Mouse (Mus musculus): Measurements from ENCODE around the gene Cldn11. TPM values are rescaled to one million over a fixed set of nuclear protein-coding genes. Genes with fewer than 3 reads are reported as not detected.

The Cldn11 gene
- polyA plus RNA-seq, 1 experiment from 2014 or later = 37.3 TPM

- no peak overlapping the region for H3K4me3 ChIP-seq (ENCODE audit: low read depth, low read length)
- peaks cover 2% of the 10 kb centered on the region; the same call in 1 of the 2 replicates for H3K4me1 ChIP-seq (ENCODE audit: control insufficient read depth, insufficient read depth, low read length)
- 20% methylated on average over 12 of the region's 12 CpGs for WGBS
- peak; percentile 63; the same call in 1 of the 2 replicates for ATAC-seq
- H3K4me2 ChIP-seq (ENCODE audit: low read length) = no peak overlapping the region; the same call in 1 of the 2 replicates
- no peak overlapping the region for H3K27ac ChIP-seq (ENCODE audit: low read length)
- H3K9me3 ChIP-seq (replicated peaks; ENCODE audit: control insufficient read depth, low read length, poor library complexity, severe bottlenecking) = no peaks in the 10 kb centered on the region
- H3K9ac ChIP-seq (ENCODE audit: low read depth, low read length) = no peak overlapping the region
- no peaks in the 10 kb centered on the region for H3K36me3 ChIP-seq (ENCODE audit: control insufficient read depth, insufficient read depth, low read length)
- H3K27me3 ChIP-seq (ENCODE audit: control insufficient read depth, insufficient read depth, low read depth, low read length) = no peaks in the 10 kb centered on the region
Observed at GRCm38 (mm10) chr3:31166365-31166871, 16.7 kb downstream of the Cldn11 start.

GRCm38 (mm10) chr3:31190342-31190741 is 40.6 kb downstream of the Cldn11 start:
- 93% methylated on average over 7 of the region's 7 CpGs for WGBS
- Histone ChIP-seq H3K4me1 (ENCODE audit: control insufficient read depth, insufficient read depth, low read length) (no peaks in the 10 kb centered on the region), H3K9me3 (replicated peaks; ENCODE audit: control insufficient read depth, low read length, poor library complexity, severe bottlenecking) (0 out of 2 replicates have a peak, but pooled peaks cover 3% of the 10 kb centered on the region), H3K4me2 (ENCODE audit: low read length) (no peak overlapping the region), H3K4me3 (ENCODE audit: low read depth, low read length) (no peak overlapping the region), H3K9ac (ENCODE audit: low read depth, low read length) (no peak overlapping the region), H3K27ac (ENCODE audit: low read length) (no peak overlapping the region), H3K27me3 (ENCODE audit: control insufficient read depth, insufficient read depth, low read depth, low read length) (no peaks in the 10 kb centered on the region), H3K36me3 (ENCODE audit: control insufficient read depth, insufficient read depth, low read length) (no peaks in the 10 kb centered on the region)
- ATAC-seq = no peak

GRCm38 (mm10) chr3:31191402-31191801 is 41.7 kb downstream of the Cldn11 start:
- H3K4me3 ChIP-seq (ENCODE audit: low read depth, low read length) = no peak overlapping the region
- WGBS = 74% methylated on average over 10 of the region's 10 CpGs
- 0 out of 2 replicates have a peak, but pooled peaks cover 3% of the 10 kb centered on the region for H3K9me3 ChIP-seq (replicated peaks; ENCODE audit: control insufficient read depth, low read length, poor library complexity, severe bottlenecking)
- H3K36me3 ChIP-seq (ENCODE audit: control insufficient read depth, insufficient read depth, low read length) = no peaks in the 10 kb centered on the region
- no peak overlapping the region for H3K27ac ChIP-seq (ENCODE audit: low read length)
- H3K27me3 ChIP-seq (ENCODE audit: control insufficient read depth, insufficient read depth, low read depth, low read length) = no peaks in the 10 kb centered on the region
- H3K4me2 ChIP-seq (ENCODE audit: low read length) = no peak overlapping the region
- no peak for ATAC-seq
- no peak overlapping the region for H3K9ac ChIP-seq (ENCODE audit: low read depth, low read length)
- H3K4me1 ChIP-seq (ENCODE audit: control insufficient read depth, insufficient read depth, low read length) = no peaks in the 10 kb centered on the region

GRCm38 (mm10) chr3:31199162-31199877 is 49.6 kb downstream of the Cldn11 start:
- H3K27ac ChIP-seq (ENCODE audit: low read length) = no peak overlapping the region
- no peak overlapping the region for H3K4me2 ChIP-seq (ENCODE audit: low read length)
- H3K4me1 ChIP-seq (ENCODE audit: control insufficient read depth, insufficient read depth, low read length) = no peaks in the 10 kb centered on the region
- no peak for ATAC-seq
- H3K9ac ChIP-seq (ENCODE audit: low read depth, low read length) = no peak overlapping the region
- no peaks in the 10 kb centered on the region for H3K36me3 ChIP-seq (ENCODE audit: control insufficient read depth, insufficient read depth, low read length)
- no peak overlapping the region for H3K4me3 ChIP-seq (ENCODE audit: low read depth, low read length)
- no peaks in the 10 kb centered on the region for H3K27me3 ChIP-seq (ENCODE audit: control insufficient read depth, insufficient read depth, low read depth, low read length)
- 90% methylated on average over 17 of the region's 17 CpGs for WGBS
- H3K9me3 ChIP-seq (replicated peaks; ENCODE audit: control insufficient read depth, low read length, poor library complexity, severe bottlenecking) = no peaks in the 10 kb centered on the region

- H3K27me3 ChIP-seq (ENCODE audit: control insufficient read depth, insufficient read depth, low read depth, low read length) = no peaks in the 10 kb centered on the region
- no peak for ATAC-seq
- 94% methylated on average over 11 of the region's 11 CpGs for WGBS
- H3K36me3 ChIP-seq (ENCODE audit: control insufficient read depth, insufficient read depth, low read length) = no peaks in the 10 kb centered on the region
- H3K9ac ChIP-seq (ENCODE audit: low read depth, low read length) = no peak overlapping the region
- no peak overlapping the region for H3K27ac ChIP-seq (ENCODE audit: low read length)
- peaks cover under 1% of the 10 kb centered on the region; the same call in 1 of the 2 replicates for H3K4me1 ChIP-seq (ENCODE audit: control insufficient read depth, insufficient read depth, low read length)
- no peaks in the 10 kb centered on the region for H3K9me3 ChIP-seq (replicated peaks; ENCODE audit: control insufficient read depth, low read length, poor library complexity, severe bottlenecking)
- H3K4me3 ChIP-seq (ENCODE audit: low read depth, low read length) = no peak overlapping the region
- H3K4me2 ChIP-seq (ENCODE audit: low read length) = no peak overlapping the region
Observed at GRCm38 (mm10) chr3:31203947-31204346, 54.2 kb downstream of the Cldn11 start.

- ATAC-seq = no peak
- no peak overlapping the region for H3K9ac ChIP-seq (ENCODE audit: low read depth, low read length)
- H3K4me1 ChIP-seq (ENCODE audit: control insufficient read depth, insufficient read depth, low read length) = peaks cover 3% of the 10 kb centered on the region; the same call in 1 of the 2 replicates
Observed at GRCm38 (mm10) chr3:31205167-31205566, 55.4 kb downstream of the Cldn11 start.

GRCm38 (mm10) chr3:31208046-31208445 is 58.3 kb downstream of the Cldn11 start:
- H3K36me3 ChIP-seq (ENCODE audit: control insufficient read depth, insufficient read depth, low read length) = no peaks in the 10 kb centered on the region
- H3K27me3 ChIP-seq (ENCODE audit: control insufficient read depth, insufficient read depth, low read depth, low read length) = no peaks in the 10 kb centered on the region
- WGBS = 82% methylated on average over 4 of the region's 4 CpGs
- no peaks in the 10 kb centered on the region for H3K9me3 ChIP-seq (replicated peaks; ENCODE audit: control insufficient read depth, low read length, poor library complexity, severe bottlenecking)
- H3K9ac ChIP-seq (ENCODE audit: low read depth, low read length) = no peak overlapping the region
- no peak overlapping the region for H3K27ac ChIP-seq (ENCODE audit: low read length)
- ATAC-seq = no peak
- peaks cover 3% of the 10 kb centered on the region; the same call in 1 of the 2 replicates for H3K4me1 ChIP-seq (ENCODE audit: control insufficient read depth, insufficient read depth, low read length)
- H3K4me3 ChIP-seq (ENCODE audit: low read depth, low read length) = no peak overlapping the region
- no peak overlapping the region for H3K4me2 ChIP-seq (ENCODE audit: low read length)

More at GRCm38 (mm10) chr3:31205167-31205566, 55.4 kb downstream of the Cldn11 start:
- Histone ChIP-seq H3K4me3 (ENCODE audit: low read depth, low read length) (no peak overlapping the region), H3K27me3 (ENCODE audit: control insufficient read depth, insufficient read depth, low read depth, low read length) (no peaks in the 10 kb centered on the region), H3K4me2 (ENCODE audit: low read length) (no peak overlapping the region), H3K27ac (ENCODE audit: low read length) (no peak overlapping the region), H3K9me3 (replicated peaks; ENCODE audit: control insufficient read depth, low read length, poor library complexity, severe bottlenecking) (no peaks in the 10 kb centered on the region), H3K36me3 (ENCODE audit: control insufficient read depth, insufficient read depth, low read length) (no peaks in the 10 kb centered on the region)
- whole genome bisulfite sequencing = 84% methylated on average over 3 of the region's 3 CpGs

GRCm38 (mm10) chr3:31208458-31208994 is 58.8 kb downstream of the Cldn11 start:
- Histone ChIP-seq H3K4me2 (ENCODE audit: low read length) (peak overlapping the region; percentile 34; the same call in 1 of the 2 replicates), H3K4me3 (ENCODE audit: low read depth, low read length) (no peak overlapping the region)
- 24% methylated on average over 6 of the region's 6 CpGs for WGBS

GRCm38 (mm10) chr3:31209001-31209400 is 59.3 kb downstream of the Cldn11 start:
- Histone ChIP-seq H3K27me3 (ENCODE audit: control insufficient read depth, insufficient read depth, low read depth, low read length) (no peaks in the 10 kb centered on the region), H3K36me3 (ENCODE audit: control insufficient read depth, insufficient read depth, low read length) (no peaks in the 10 kb centered on the region), H3K27ac (ENCODE audit: low read length) (no peak overlapping the region), H3K4me2 (ENCODE audit: low read length) (peak overlapping the region; percentile 34), H3K4me3 (ENCODE audit: low read depth, low read length) (no peak overlapping the region), H3K4me1 (ENCODE audit: control insufficient read depth, insufficient read depth, low read length) (peaks cover 3% of the 10 kb centered on the region; the same call in 1 of the 2 replicates), H3K9me3 (replicated peaks; ENCODE audit: control insufficient read depth, low read length, poor library complexity, severe bottlenecking) (no peaks in the 10 kb centered on the region), H3K9ac (ENCODE audit: low read depth, low read length) (0 out of 2 replicates have a peak overlapping the region, but pooled peaks have one; percentile 21)
- 0 out of 2 replicates have a peak, but pooled peaks have one; percentile 30 for ATAC-seq
- 12% methylated on average over 19 of the region's 19 CpGs for WGBS

More at GRCm38 (mm10) chr3:31208458-31208994, 58.8 kb downstream of the Cldn11 start:
- no peak overlapping the region for H3K9ac ChIP-seq (ENCODE audit: low read depth, low read length)
- no peak overlapping the region for H3K27ac ChIP-seq (ENCODE audit: low read length)
- H3K27me3 ChIP-seq (ENCODE audit: control insufficient read depth, insufficient read depth, low read depth, low read length) = no peaks in the 10 kb centered on the region
- peaks cover 3% of the 10 kb centered on the region; the same call in 1 of the 2 replicates for H3K4me1 ChIP-seq (ENCODE audit: control insufficient read depth, insufficient read depth, low read length)
- ATAC-seq = no peak
- no peaks in the 10 kb centered on the region for H3K9me3 ChIP-seq (replicated peaks; ENCODE audit: control insufficient read depth, low read length, poor library complexity, severe bottlenecking)
- H3K36me3 ChIP-seq (ENCODE audit: control insufficient read depth, insufficient read depth, low read length) = no peaks in the 10 kb centered on the region
